Mouse (Mus musculus): ENCODE measurements around the gene Fbxo24. TPM values are rescaled to one million over a fixed set of nuclear protein-coding genes. Genes with fewer than 3 reads are reported as not detected.

The Fbxo24 gene
- polyA plus RNA-seq, 1 experiment from 2014 or later, result 0.13 TPM

- Histone ChIP-seq H3K9ac (no peak overlapping the region), H3K27ac (peak overlapping the region; percentile 72), H3K4me3 (replicated peaks) (no peak overlapping the region), H3K36me3 (no peaks in the 10 kb centered on the region), H3K4me1 (peaks cover 48% of the 10 kb centered on the region), H3K27me3 (replicated peaks) (no peaks in the 10 kb centered on the region), H3K4me2 (0 out of 2 replicates have a peak overlapping the region, but pooled peaks have one; percentile 8), H3K9me3 (no peaks in the 10 kb centered on the region)
- 63% methylated on average over 5 of the region's 5 CpGs for WGBS
- ATAC-seq (ENCODE audit: insufficient read depth, low FRiP score, low read depth), result no peak
Measured at GRCm38 (mm10) chr5:137613076-137613475, 15.7 kb downstream of the Fbxo24 start.

GRCm38 (mm10) chr5:137611245-137611602 is 17.6 kb downstream of the Fbxo24 start:
- H3K36me3 ChIP-seq, result no peaks in the 10 kb centered on the region
- H3K4me2 ChIP-seq, result peak overlapping the region; percentile 49
- H3K27me3 ChIP-seq (replicated peaks), result no peaks in the 10 kb centered on the region
- 0 out of 2 replicates have a peak overlapping the region, but pooled peaks have one; percentile 5 for H3K9ac ChIP-seq
- 0 out of 2 replicates have a peak, but pooled peaks have one; percentile 36 for ATAC-seq (ENCODE audit: insufficient read depth, low FRiP score, low read depth)
- WGBS, result 11% methylated on average over 6 of the region's 6 CpGs
- peak overlapping the region; percentile 34 for H3K4me3 ChIP-seq (replicated peaks)
- peaks cover 52% of the 10 kb centered on the region for H3K4me1 ChIP-seq
- no peaks in the 10 kb centered on the region for H3K9me3 ChIP-seq
- peak overlapping the region; percentile 83 for H3K27ac ChIP-seq

GRCm38 (mm10) chr5:137610548-137611244 is 18.1 kb downstream of the Fbxo24 start:
- Histone ChIP-seq H3K36me3 (no peaks in the 10 kb centered on the region), H3K4me3 (replicated peaks) (peak overlapping the region; percentile 34), H3K9me3 (no peaks in the 10 kb centered on the region), H3K9ac (0 out of 2 replicates have a peak overlapping the region, but pooled peaks have one; percentile 5), H3K27ac (peak overlapping the region; percentile 83), H3K4me1 (peaks cover 52% of the 10 kb centered on the region), H3K27me3 (replicated peaks) (no peaks in the 10 kb centered on the region), H3K4me2 (peak overlapping the region; percentile 49)
- peak; percentile 40; the same call in 1 of the 2 replicates for ATAC-seq (ENCODE audit: insufficient read depth, low FRiP score, low read depth)
- 5% methylated on average over 12 of the region's 12 CpGs for WGBS

- Histone ChIP-seq H3K27me3 (replicated peaks) (no peaks in the 10 kb centered on the region), H3K27ac (peak overlapping the region; percentile 83; the same call in 1 of the 2 replicates), H3K4me2 (peak overlapping the region; percentile 49), H3K9me3 (no peaks in the 10 kb centered on the region), H3K9ac (no peak overlapping the region), H3K4me1 (peaks cover 52% of the 10 kb centered on the region), H3K4me3 (replicated peaks) (peak overlapping the region; percentile 34), H3K36me3 (no peaks in the 10 kb centered on the region)
- WGBS, result 64% methylated on average over 4 of the region's 4 CpGs
- no peak for ATAC-seq (ENCODE audit: insufficient read depth, low FRiP score, low read depth)
Measured at GRCm38 (mm10) chr5:137610056-137610455, 18.7 kb downstream of the Fbxo24 start.

GRCm38 (mm10) chr5:137609292-137609691 is 19.5 kb downstream of the Fbxo24 start:
- H3K27ac ChIP-seq, result no peak overlapping the region
- H3K9me3 ChIP-seq, result no peaks in the 10 kb centered on the region
- no peaks in the 10 kb centered on the region for H3K27me3 ChIP-seq (replicated peaks)
- H3K36me3 ChIP-seq, result no peaks in the 10 kb centered on the region
- H3K9ac ChIP-seq, result no peak overlapping the region
- no peak for ATAC-seq (ENCODE audit: insufficient read depth, low FRiP score, low read depth)
- 57% methylated on average over 3 of the region's 3 CpGs for WGBS
- H3K4me3 ChIP-seq (replicated peaks), result no peak overlapping the region
- H3K4me1 ChIP-seq, result peaks cover 52% of the 10 kb centered on the region
- 0 out of 2 replicates have a peak overlapping the region, but pooled peaks have one; percentile 49 for H3K4me2 ChIP-seq

- Histone ChIP-seq H3K9me3 (no peaks in the 10 kb centered on the region), H3K27ac (no peak overlapping the region), H3K4me2 (peak overlapping the region; percentile 32), H3K9ac (no peak overlapping the region), H3K27me3 (replicated peaks) (no peaks in the 10 kb centered on the region), H3K4me3 (replicated peaks) (peak overlapping the region; percentile 7; the same call in 1 of the 2 replicates), H3K36me3 (no peaks in the 10 kb centered on the region), H3K4me1 (peaks cover 50% of the 10 kb centered on the region)
- ATAC-seq (ENCODE audit: insufficient read depth, low FRiP score, low read depth), result no peak
- 27% methylated on average over 23 of the region's 23 CpGs for WGBS
Measured at GRCm38 (mm10) chr5:137608654-137609190, 20.1 kb downstream of the Fbxo24 start.

GRCm38 (mm10) chr5:137607860-137608653 is 20.7 kb downstream of the Fbxo24 start:
- Histone ChIP-seq H3K4me2 (peak overlapping the region; percentile 32), H3K27me3 (replicated peaks) (no peaks in the 10 kb centered on the region), H3K36me3 (no peaks in the 10 kb centered on the region), H3K9me3 (no peaks in the 10 kb centered on the region), H3K9ac (no peak overlapping the region), H3K4me3 (replicated peaks) (peak overlapping the region; percentile 7; the same call in 1 of the 2 replicates), H3K27ac (no peak overlapping the region), H3K4me1 (peaks cover 43% of the 10 kb centered on the region)
- ATAC-seq (ENCODE audit: insufficient read depth, low FRiP score, low read depth), result no peak
- 25% methylated on average over 26 of the region's 26 CpGs for WGBS

GRCm38 (mm10) chr5:137601365-137601729 is 27.5 kb downstream of the Fbxo24 start:
- peak overlapping the region; percentile 85 for H3K27ac ChIP-seq
- H3K4me3 ChIP-seq (replicated peaks), result peak overlapping the region; percentile 76
- WGBS, result under 1% methylated on average over 22 of the region's 22 CpGs
- no peaks in the 10 kb centered on the region for H3K36me3 ChIP-seq
- peak overlapping the region; percentile 57 for H3K4me2 ChIP-seq
- H3K27me3 ChIP-seq (replicated peaks), result no peaks in the 10 kb centered on the region
- peaks cover 16% of the 10 kb centered on the region for H3K4me1 ChIP-seq
- ATAC-seq (ENCODE audit: insufficient read depth, low FRiP score, low read depth), result no peak
- no peaks in the 10 kb centered on the region for H3K9me3 ChIP-seq
- peak overlapping the region; percentile 14; the same call in 1 of the 2 replicates for H3K9ac ChIP-seq

- Histone ChIP-seq H3K4me2 (peak within 1 kb of the TSS; percentile 95), H3K4me3 (replicated peaks) (peak within 1 kb of the TSS; percentile 76), H3K27me3 (replicated peaks) (no peaks in the 10 kb centered on the region), H3K4me1 (peaks cover 16% of the 10 kb centered on the region), H3K9ac (peak within 1 kb of the TSS; percentile 76), H3K36me3 (no peaks in the 10 kb centered on the region), H3K9me3 (no peaks in the 10 kb centered on the region), H3K27ac (peak within 1 kb of the TSS; percentile 88)
- peak; percentile 94 for ATAC-seq (ENCODE audit: insufficient read depth, low FRiP score, low read depth)
- under 1% methylated on average over 41 of the region's 41 CpGs for WGBS
Measured at GRCm38 (mm10) chr5:137600619-137601364, 28.0 kb downstream of the Fbxo24 start, which contains the start of gene Mospd3. TSS of gene Mospd3 (minus strand) at chr5:137601058.

- Histone ChIP-seq H3K27ac (peak overlapping the region; percentile 88), H3K9me3 (no peaks in the 10 kb centered on the region), H3K4me3 (replicated peaks) (peak overlapping the region; percentile 76), H3K4me1 (peaks cover 16% of the 10 kb centered on the region), H3K4me2 (peak overlapping the region; percentile 95), H3K36me3 (no peaks in the 10 kb centered on the region), H3K27me3 (replicated peaks) (no peaks in the 10 kb centered on the region), H3K9ac (peak overlapping the region; percentile 76)
- peak; percentile 0; the same call in 1 of the 2 replicates for ATAC-seq (ENCODE audit: insufficient read depth, low FRiP score, low read depth)
- 2% methylated on average over 19 of the region's 19 CpGs for WGBS
Measured at GRCm38 (mm10) chr5:137600281-137600618, 28.6 kb downstream of the Fbxo24 start.

- H3K9me3 ChIP-seq, result no peaks in the 10 kb centered on the region
- peak overlapping the region; percentile 88; the same call in 1 of the 2 replicates for H3K27ac ChIP-seq
- H3K9ac ChIP-seq, result peak overlapping the region; percentile 76; the same call in 1 of the 2 replicates
- no peaks in the 10 kb centered on the region for H3K27me3 ChIP-seq (replicated peaks)
- H3K4me1 ChIP-seq, result peaks cover 16% of the 10 kb centered on the region
- peak overlapping the region; percentile 95 for H3K4me2 ChIP-seq
- no peaks in the 10 kb centered on the region for H3K36me3 ChIP-seq
- no peak for ATAC-seq (ENCODE audit: insufficient read depth, low FRiP score, low read depth)
- peak overlapping the region; percentile 76 for H3K4me3 ChIP-seq (replicated peaks)
- WGBS, result 63% methylated on average over 9 of the region's 9 CpGs
Measured at GRCm38 (mm10) chr5:137599600-137599999, 29.2 kb downstream of the Fbxo24 start.
